Mouse (Mus musculus): ENCODE results near the gene Olfr1447. TPM values are rescaled to one million over a fixed set of nuclear protein-coding genes. Genes with fewer than 3 reads are reported as not detected.

Olfr1447 gene
- not detected in 2 replicates for polyA plus RNA-seq (2012; ENCODE audit: insufficient read depth, insufficient read length, missing spikeins)

DNA sequence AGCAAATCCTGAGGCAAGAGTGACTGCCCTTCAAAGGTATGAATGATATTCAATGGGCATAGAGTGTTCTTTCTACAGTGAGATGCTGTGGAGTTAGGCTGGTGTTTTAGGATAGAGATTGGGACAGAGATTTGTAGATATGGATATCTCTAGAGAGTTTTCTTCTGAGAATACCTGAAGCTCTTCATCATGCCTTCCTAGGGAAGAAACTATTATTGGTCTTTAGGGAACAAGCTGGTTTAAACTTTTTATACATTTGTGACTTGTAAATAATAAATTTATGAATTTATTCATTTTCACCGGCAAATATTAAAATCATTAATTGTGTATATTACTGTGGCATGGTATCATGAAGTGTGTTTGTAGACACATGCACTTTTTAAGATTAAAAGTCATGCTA is at the start of gene Olfr1447:
TSS of gene Olfr1447 (minus strand) at position 101 of the 400 bp plus-strand sequence.
- no peaks in the 10 kb centered on the region for H3K4me1 ChIP-seq (ENCODE audit: control insufficient read depth, insufficient read depth, insufficient read length, low read length)

DNA sequence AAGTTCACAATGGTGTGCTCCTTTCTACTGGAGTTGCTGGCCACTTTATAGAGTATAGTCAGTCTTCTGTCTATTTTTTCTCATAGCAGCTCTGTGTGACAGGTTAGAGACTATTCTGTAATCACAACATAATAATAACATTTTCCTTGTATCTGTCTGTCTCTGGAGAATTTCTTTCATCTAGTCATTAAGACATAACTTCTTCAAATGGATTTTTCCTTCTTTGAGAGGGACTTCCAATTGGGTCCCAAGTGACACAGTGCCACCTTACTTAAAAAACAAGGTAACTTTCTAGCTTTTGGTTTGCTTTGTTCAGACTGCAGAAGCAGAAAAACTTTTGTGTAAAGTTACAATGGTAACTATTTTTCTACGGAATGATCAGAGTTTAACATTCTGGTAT is 46.4 kb upstream of the Olfr1447 start, which contains the start of gene Olfr1450:
TSS of gene Olfr1450 (plus strand) at position 301 of the 400 bp plus-strand sequence.
- Histone ChIP-seq H3K4me1 (ENCODE audit: control insufficient read depth, insufficient read depth, insufficient read length, low read length) (no peaks in the 10 kb centered on the region), H3K4me3 (ENCODE audit: insufficient read depth, low read depth, low read length) (no peak within 1 kb of the TSS), H3K27ac (replicated peaks; ENCODE audit: low read depth, low read length) (no peak within 1 kb of the TSS)

More for the DNA sequence above, at the start of gene Olfr1447:
- Histone ChIP-seq H3K27ac (replicated peaks; ENCODE audit: low read depth, low read length) (no peak within 1 kb of the TSS), H3K4me3 (ENCODE audit: insufficient read depth, low read depth, low read length) (no peak within 1 kb of the TSS)

DNA sequence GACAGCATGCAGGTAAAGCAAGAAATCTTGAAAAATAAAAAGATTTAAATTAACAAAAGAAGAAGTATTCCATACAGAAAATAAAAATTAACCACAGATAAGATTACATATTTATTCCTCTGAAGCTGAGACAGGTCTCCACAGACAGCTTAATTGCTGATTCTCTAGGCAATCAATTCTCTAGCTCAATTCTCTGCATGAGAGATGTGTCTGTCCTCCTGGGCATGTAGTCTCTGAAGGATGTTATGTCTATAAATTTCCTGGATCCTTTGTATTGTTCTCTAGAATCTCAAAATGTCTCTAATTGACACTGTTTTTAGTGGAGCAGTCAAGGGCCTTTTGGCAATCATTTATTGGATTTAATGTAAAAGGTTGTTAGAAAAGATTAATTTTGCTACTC is 27.0 kb upstream of the Olfr1447 start, which contains the start of gene Olfr1449:
TSS of gene Olfr1449 (plus strand) at position 301 of the 400 bp plus-strand sequence.
- no peak within 1 kb of the TSS for H3K27ac ChIP-seq (replicated peaks; ENCODE audit: low read depth, low read length)
- H3K4me1 ChIP-seq (ENCODE audit: control insufficient read depth, insufficient read depth, insufficient read length, low read length) = no peaks in the 10 kb centered on the region
- H3K4me3 ChIP-seq (ENCODE audit: insufficient read depth, low read depth, low read length) = no peak within 1 kb of the TSS

DNA sequence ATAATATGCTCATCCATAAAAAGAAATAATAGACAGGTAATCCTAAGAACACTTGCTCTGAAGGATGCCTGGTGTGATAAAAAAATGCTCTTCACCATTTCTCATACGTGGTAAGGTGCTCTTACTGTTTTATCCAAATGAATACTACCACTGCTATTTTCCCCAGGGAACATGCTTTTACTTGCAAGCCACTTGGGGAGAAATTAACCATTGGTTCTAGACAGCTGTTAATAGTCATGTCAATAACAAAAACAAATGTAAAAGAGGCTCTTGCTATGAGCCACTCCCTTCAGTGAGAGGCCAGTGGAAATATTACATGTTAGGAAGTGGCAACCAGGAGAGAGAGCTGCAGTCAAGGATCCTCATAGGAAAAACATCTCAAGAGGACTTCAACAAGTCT is 20.8 kb upstream of the Olfr1447 start, which contains the start of gene Olfr1448:
TSS of gene Olfr1448 (minus strand) at position 101 of the 400 bp plus-strand sequence.
- Histone ChIP-seq H3K4me3 (ENCODE audit: insufficient read depth, low read depth, low read length) (no peak within 1 kb of the TSS), H3K4me1 (ENCODE audit: control insufficient read depth, insufficient read depth, insufficient read length, low read length) (no peaks in the 10 kb centered on the region), H3K27ac (replicated peaks; ENCODE audit: low read depth, low read length) (no peak within 1 kb of the TSS)

DNA sequence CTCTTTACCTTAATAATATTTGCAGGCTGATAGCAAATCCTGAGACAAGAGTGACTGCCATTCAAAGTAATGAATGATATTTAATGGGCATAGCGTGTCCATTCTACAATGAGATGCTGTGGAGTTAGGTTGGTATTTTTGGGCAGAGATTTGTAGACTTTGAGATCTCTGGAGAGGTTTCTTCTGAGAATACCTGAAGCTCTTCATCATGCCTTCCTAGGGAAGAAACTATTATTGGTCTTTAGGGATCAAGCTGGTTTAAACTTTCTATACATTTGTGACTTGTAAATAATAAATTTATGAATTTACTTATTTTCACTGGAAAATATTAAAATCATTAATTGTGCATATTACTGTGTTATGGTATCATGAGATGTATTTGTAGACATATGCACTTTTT is 10.1 kb downstream of the Olfr1447 start, which contains the start of gene Olfr1446:
TSS of gene Olfr1446 (minus strand) at position 101 of the 400 bp plus-strand sequence.
- Histone ChIP-seq H3K4me1 (ENCODE audit: control insufficient read depth, insufficient read depth, insufficient read length, low read length) (no peaks in the 10 kb centered on the region), H3K4me3 (ENCODE audit: insufficient read depth, low read depth, low read length) (no peak within 1 kb of the TSS), H3K27ac (replicated peaks; ENCODE audit: low read depth, low read length) (no peak within 1 kb of the TSS)

DNA sequence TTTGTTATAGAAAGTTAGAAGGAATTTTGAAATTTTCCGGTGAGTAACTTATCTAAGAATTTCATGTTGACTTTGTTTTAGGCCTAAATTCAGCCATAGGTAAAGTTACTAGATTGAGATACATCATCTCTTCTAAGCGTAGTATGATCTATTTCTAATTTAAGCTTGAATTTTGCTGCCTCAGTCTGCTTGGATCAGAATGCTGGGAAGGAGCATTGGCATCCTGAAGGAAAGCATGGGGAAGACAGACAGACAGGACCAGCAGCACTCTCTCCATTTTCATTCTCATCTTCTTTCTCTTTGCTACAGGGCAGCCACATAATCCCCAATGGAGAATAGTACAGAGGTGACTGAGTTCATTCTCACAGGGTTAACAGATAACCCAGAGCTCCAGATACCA is 20.0 kb downstream of the Olfr1447 start, which contains the start of gene Olfr1445:
TSS of gene Olfr1445 (plus strand) at position 301 of the 400 bp plus-strand sequence.
- H3K27ac ChIP-seq (replicated peaks; ENCODE audit: low read depth, low read length) = no peak within 1 kb of the TSS
- H3K4me3 ChIP-seq (ENCODE audit: insufficient read depth, low read depth, low read length) = no peak within 1 kb of the TSS
- no peaks in the 10 kb centered on the region for H3K4me1 ChIP-seq (ENCODE audit: control insufficient read depth, insufficient read depth, insufficient read length, low read length)

DNA sequence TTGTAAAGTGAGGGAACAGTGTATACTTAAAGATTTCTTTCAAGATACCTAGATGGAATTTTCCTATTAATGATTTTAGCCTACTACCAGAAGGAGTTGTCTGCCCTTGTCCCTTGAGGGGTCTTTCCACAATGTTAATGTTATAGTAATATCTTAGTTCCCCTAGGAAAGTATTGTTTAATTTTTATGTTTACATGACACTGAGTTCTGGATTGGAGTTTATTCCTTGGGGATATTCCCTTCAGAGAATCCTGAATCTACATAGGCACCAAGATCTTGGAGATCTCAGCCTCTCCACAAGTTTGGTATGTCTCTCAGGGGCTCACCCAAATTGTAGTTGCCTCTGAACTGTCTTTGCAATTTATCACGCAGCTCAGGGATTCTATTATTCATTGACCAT is 46.6 kb downstream of the Olfr1447 start, which contains the start of gene Olfr1444:
TSS of gene Olfr1444 (plus strand) at position 301 of the 400 bp plus-strand sequence.
- no peak within 1 kb of the TSS for H3K4me3 ChIP-seq (ENCODE audit: insufficient read depth, low read depth, low read length)
- H3K4me1 ChIP-seq (ENCODE audit: control insufficient read depth, insufficient read depth, insufficient read length, low read length) = no peaks in the 10 kb centered on the region
- no peak within 1 kb of the TSS for H3K27ac ChIP-seq (replicated peaks; ENCODE audit: low read depth, low read length)

Other genes with a start within 250 kb of the Olfr1447 start
- not detected in 2 replicates for gene Olfr1442, start 233.3 kb downstream of the Olfr1447 start, polyA plus RNA-seq (2012; ENCODE audit: insufficient read depth, insufficient read length, missing spikeins)
- gene Olfr1443, start 225.6 kb downstream of the Olfr1447 start, polyA plus RNA-seq (2012; ENCODE audit: insufficient read depth, insufficient read length, missing spikeins) = not detected in 2 replicates
- not detected in 2 replicates for gene Keg1, start 208.0 kb downstream of the Olfr1447 start, polyA plus RNA-seq (2012; ENCODE audit: insufficient read depth, insufficient read length, missing spikeins)
- 1.8 and 2.6 TPM in 2 replicates for gene Cntf, start 138.1 kb downstream of the Olfr1447 start, polyA plus RNA-seq (2012; ENCODE audit: insufficient read depth, insufficient read length, missing spikeins)
- gene Zfp91, start 107.6 kb downstream of the Olfr1447 start, polyA plus RNA-seq (2012; ENCODE audit: insufficient read depth, insufficient read length, missing spikeins) = 109 and 111 TPM in 2 replicates
- 0.67 and 1.2 TPM in 2 replicates for gene Lpxn, start 107.5 kb downstream of the Olfr1447 start, polyA plus RNA-seq (2012; ENCODE audit: insufficient read depth, insufficient read length, missing spikeins)
- not detected in 2 replicates for gene Gm5244, start 57.1 kb downstream of the Olfr1447 start, polyA plus RNA-seq (2012; ENCODE audit: insufficient read depth, insufficient read length, missing spikeins)
- not detected in 2 replicates for gene Olfr1444, start 46.5 kb downstream of the Olfr1447 start, polyA plus RNA-seq (2012; ENCODE audit: insufficient read depth, insufficient read length, missing spikeins)
- not detected in 2 replicates for gene Olfr1445, start 19.9 kb downstream of the Olfr1447 start, polyA plus RNA-seq (2012; ENCODE audit: insufficient read depth, insufficient read length, missing spikeins)
- gene Olfr1446, start 10.2 kb downstream of the Olfr1447 start, polyA plus RNA-seq (2012; ENCODE audit: insufficient read depth, insufficient read length, missing spikeins) = not detected in 2 replicates
- gene Olfr1448, start 20.7 kb upstream of the Olfr1447 start, polyA plus RNA-seq (2012; ENCODE audit: insufficient read depth, insufficient read length, missing spikeins) = not detected in 2 replicates
- not detected in 2 replicates for gene Olfr1449, start 27.1 kb upstream of the Olfr1447 start, polyA plus RNA-seq (2012; ENCODE audit: insufficient read depth, insufficient read length, missing spikeins)
- not detected in 2 replicates for gene Olfr1450, start 46.5 kb upstream of the Olfr1447 start, polyA plus RNA-seq (2012; ENCODE audit: insufficient read depth, insufficient read length, missing spikeins)
- not detected in 2 replicates for gene Olfr1451, start 91.3 kb upstream of the Olfr1447 start, polyA plus RNA-seq (2012; ENCODE audit: insufficient read depth, insufficient read length, missing spikeins)
- not detected in 2 replicates for gene Olfr1453, start 124.6 kb upstream of the Olfr1447 start, polyA plus RNA-seq (2012; ENCODE audit: insufficient read depth, insufficient read length, missing spikeins)
- gene Olfr1454, start 156.9 kb upstream of the Olfr1447 start, polyA plus RNA-seq (2012; ENCODE audit: insufficient read depth, insufficient read length, missing spikeins) = not detected in 2 replicates
- gene Olfr1457, start 194.1 kb upstream of the Olfr1447 start, polyA plus RNA-seq (2012; ENCODE audit: insufficient read depth, insufficient read length, missing spikeins) = not detected in 2 replicates
- gene Olfr1458, start 203.0 kb upstream of the Olfr1447 start, polyA plus RNA-seq (2012; ENCODE audit: insufficient read depth, insufficient read length, missing spikeins) = not detected in 2 replicates
- not detected in 2 replicates for gene Olfr1459, start 245.8 kb upstream of the Olfr1447 start, polyA plus RNA-seq (2012; ENCODE audit: insufficient read depth, insufficient read length, missing spikeins)

All from brown adipose tissue, adult 24 weeks (tissue).